Mouse (Mus musculus) kidney, adult 11 months (tissue): Measurements from ENCODE around the gene Gpm6b.

Experiments used
- DNase-seq: peaks from one replicate; pipeline ENCODE4 v3.0.0; 2022

The Gpm6b gene

DNA sequence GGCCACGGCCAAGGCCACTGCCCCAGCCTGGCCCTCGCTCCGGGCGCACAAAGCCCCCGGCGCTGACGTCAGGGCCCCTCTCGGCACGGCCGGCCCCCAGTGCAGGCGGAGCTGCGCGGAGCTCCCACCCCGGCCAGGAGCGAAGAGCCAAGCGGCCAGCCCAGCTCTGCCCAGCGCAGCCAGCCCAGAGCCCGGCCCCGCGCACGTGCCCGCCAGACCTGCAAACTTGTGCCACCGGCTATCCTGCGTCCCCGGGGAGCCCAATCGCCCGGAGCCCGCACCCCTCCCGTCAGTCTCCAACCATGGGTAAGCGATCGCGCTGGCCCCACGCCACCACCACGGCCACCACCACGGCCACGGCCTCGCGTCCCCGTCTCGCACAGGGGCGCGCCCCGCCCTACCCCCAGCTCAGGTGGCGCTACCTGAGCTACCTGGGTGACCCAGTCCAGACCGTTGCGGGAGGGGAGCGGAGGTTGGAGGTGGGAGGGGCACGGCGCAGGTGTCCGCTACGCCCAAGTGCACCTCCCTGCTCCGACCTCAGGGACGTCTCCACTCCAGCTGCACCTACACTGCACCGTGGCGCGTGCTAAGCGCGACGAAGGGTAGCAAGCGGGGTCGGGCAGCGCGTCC, at the start of gene Gpm6b:
TSS of gene Gpm6b (plus strand) at position 81 of the 630 bp plus-strand sequence.
- peak; percentile 40 for DNase-seq

DNA sequence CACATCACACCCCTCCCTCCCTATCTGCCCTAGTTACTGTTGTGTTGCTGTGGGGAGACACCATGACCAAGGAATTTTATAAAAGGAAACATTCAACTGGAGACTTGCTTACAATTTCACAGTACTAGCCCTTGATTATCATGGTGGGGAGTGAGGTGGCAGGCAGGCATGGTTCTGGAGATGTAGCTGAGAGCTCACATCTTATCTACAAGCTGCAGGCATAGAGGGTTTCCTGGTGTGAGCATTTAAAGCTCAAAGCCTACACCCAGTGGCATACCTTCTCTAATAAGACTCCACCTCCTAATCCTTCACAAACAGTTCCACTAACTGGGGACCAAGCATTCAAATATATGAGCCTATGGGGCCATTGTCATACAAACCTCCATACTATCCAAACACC, 42.4 kb upstream of the Gpm6b start:
- no peak for DNase-seq

GRCm38 (mm10) chrX:166198266-166198665, 40.4 kb upstream of the Gpm6b start:
- no peak for DNase-seq

DNA sequence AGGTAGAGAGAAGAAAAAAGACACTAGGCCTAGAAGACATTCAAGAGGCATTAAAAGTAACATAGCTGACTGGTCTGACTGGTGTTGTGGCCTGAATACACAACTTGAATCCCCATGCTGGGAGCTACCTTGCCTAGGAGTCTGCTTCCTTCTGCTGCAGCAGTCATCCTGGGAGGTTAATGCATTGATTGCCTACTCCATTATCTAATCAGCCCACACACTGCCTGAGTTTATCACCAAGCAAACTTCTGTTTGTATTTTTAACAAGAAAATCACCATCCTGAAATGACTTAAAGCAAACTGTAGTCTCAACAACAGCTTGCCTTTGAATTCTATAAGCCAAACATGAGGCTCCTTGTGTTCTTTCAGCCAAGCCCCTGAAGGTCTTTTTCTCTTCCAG, 38.9 kb upstream of the Gpm6b start:
- DNase-seq: no peak

- no peak for DNase-seq
Measured at GRCm38 (mm10) chrX:166214576-166214975, 24.1 kb upstream of the Gpm6b start.

GRCm38 (mm10) chrX:166216248-166216647, 22.5 kb upstream of the Gpm6b start:
- no peak for DNase-seq

DNA sequence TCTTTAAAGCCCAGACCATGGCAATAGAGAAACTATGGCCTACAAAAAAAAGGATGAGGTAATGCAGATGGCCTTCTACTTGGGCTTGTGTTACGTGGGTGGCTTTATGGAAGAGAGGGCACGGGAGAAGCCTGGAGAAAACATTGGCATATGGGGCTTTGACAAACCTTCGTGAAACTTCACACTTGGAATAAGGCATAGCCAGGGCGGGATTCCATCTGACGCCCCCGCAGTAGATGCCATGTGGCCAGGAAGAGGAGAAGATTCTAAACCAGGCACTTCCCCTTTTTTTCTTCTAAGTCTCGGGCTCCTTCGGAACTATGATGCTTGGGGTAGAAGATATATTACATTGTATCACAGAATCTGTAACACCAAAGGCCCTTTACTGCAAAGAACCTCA, 22.0 kb upstream of the Gpm6b start:
- DNase-seq: no peak

GRCm38 (mm10) chrX:166219331-166219730, 19.4 kb upstream of the Gpm6b start:
- DNase-seq: no peak

GRCm38 (mm10) chrX:166226856-166227255, 11.9 kb upstream of the Gpm6b start:
- DNase-seq: no peak

DNA sequence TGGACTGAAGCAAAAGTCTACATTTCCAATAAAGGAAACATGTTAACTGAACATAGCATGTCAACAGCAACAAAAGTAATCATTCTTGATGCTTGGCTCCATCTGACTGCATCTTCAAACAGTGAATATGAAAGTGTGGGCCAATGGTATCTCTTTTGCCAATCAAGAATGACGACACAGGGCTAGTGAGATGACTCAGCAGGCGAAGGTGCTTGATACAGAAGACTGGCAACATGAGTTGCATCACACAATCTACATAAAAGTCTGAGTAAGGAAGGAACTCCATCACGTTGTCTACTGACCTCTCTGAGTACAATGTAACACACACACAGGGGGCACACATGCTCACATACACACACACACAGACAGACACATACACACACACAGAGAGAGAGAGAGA, 9.0 kb upstream of the Gpm6b start:
- no peak for DNase-seq

GRCm38 (mm10) chrX:166230515-166231267, 8.0 kb upstream of the Gpm6b start:
- DNase-seq: no peak

DNA sequence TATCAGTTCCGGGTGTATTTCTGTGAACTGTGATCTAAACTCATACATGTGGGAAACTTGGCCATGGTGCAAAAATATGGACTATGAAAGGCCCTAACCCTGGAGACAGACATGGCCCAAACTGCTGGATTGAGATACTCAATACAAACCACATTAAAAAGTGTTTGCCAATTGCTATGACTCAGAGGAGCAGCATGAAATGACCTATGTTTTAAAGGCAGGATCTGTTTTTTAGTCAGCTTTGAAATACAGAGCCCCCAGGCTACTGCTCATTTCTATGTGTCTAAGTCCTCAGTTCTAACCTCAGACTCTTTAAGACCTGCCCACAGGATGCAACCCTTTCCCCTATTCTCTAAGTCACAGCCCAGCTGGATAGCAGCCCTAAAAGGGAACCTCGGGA, 2.6 kb upstream of the Gpm6b start:
- DNase-seq: no peak

GRCm38 (mm10) chrX:166239520-166239919, 809 bp downstream of the Gpm6b start:
- no peak for DNase-seq

- DNase-seq: no peak
Measured at GRCm38 (mm10) chrX:166240751-166241150, 2.0 kb downstream of the Gpm6b start.

GRCm38 (mm10) chrX:166243261-166243885, 4.7 kb downstream of the Gpm6b start:
- DNase-seq: no peak

DNA sequence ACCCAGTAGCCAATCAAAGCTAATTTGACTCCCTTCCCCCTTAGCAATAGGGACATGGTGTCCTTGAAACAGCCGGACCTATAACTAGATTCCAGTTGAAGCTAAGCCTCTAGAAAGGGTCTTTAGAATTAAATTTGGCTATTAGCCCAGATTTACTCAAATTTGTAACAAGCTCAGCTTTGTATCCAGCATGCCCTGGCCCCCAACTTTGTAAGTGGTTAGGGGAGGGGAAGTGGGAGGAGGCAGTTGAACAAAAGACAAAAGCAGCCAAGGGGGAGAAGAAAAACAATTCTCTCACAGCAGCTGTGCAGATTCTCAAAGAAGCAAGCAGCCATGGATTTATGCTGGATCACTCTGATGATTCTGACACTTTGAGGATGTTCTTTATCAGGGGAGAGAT, 32.8 kb downstream of the Gpm6b start:
- no peak for DNase-seq

DNA sequence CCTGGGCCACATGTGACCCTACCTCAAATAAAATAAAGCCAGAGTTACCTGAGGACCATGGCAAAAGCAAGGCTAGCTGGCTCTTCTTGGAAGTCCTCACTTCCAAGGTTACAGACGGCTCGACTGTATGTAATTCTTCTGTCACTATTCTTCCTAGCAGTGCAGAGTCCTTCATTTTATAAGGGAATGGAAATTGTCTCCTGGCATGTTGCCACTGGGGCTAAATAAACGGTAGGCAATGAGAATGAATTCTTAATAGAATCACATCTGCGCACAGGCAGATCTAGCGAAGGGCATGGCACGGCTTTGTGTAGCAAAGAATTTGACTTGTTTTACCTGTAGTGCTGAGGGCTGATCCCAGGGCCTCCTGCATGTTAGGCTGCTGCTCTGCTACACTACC, 33.9 kb downstream of the Gpm6b start:
- no peak for DNase-seq

DNA sequence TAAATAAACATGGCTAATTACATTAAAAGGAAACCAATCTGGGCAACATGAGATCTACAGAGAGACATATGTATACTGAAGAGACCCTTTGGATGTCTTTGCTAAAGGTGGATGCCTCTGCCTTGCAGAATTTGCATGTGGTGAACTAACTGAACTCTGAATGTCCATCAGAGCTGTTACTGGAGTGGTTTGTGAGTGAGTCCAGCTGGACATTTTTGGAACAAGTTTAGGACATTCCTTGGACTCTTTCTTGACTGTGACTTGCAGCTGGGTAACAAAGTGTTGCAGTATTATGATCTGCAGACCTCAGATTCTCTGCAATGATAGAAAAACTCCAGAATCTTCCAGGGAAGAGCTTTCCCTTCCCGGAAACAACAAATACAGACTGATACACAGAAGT, 41.1 kb downstream of the Gpm6b start:
- no peak for DNase-seq

DNA sequence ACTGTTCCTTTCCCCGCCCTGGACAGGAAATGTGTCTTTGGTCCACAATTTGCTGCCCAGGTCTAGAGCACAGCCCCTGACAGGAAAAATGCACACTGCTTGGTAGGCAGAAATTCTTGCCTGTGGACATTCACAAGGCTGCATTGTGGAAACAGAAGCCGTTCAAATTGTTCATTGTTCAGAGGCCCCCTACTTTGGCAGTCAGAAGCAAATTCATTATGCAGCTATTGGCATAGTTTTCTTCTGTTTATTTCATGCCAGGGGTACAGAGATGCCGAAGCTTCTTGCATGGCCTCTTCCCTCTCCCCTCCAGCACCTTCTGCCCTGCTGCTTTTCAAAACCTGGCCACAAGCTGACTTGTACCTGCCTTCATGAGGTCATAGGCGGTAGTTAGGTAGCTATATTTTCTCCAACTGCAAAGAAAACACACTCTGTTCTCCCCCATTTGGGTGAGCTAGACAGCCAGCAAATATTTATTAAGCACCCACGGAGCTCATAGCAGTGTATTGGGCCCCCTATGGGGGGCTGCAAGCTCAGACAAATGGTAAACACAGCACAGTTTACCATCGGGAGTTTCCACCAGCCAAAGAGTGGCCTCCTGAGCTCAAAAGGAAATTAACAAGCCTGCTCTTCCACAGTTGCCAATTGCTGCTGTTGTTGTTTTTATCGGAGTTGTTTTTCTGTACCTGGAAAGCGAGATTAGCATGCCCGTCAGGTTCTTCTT, 48.2 kb downstream of the Gpm6b start:
- DNase-seq: no peak

- no peak for DNase-seq
Measured at GRCm38 (mm10) chrX:166291266-166291665, 52.6 kb downstream of the Gpm6b start.

- DNase-seq: no peak
Measured at GRCm38 (mm10) chrX:166293465-166293864, 54.8 kb downstream of the Gpm6b start.

DNA sequence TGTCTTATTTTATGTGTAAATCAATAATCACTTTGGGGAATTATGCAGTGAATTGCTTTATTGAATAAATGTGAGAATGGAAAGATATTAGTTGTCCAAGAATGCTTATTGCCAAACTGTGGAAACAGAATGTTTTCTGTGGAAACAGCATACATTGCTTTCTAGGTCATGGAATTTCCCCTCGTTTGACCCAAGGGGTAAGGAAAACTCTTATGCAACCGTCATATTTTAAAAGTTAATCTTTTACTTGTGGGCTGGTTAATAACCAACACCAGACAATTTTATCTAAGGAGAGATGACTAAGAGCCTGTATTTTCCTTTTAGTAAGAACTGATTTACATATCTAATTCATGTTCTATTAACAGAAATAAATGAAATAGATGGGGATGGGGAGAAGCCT, 64.1 kb downstream of the Gpm6b start:
- no peak for DNase-seq

DNA sequence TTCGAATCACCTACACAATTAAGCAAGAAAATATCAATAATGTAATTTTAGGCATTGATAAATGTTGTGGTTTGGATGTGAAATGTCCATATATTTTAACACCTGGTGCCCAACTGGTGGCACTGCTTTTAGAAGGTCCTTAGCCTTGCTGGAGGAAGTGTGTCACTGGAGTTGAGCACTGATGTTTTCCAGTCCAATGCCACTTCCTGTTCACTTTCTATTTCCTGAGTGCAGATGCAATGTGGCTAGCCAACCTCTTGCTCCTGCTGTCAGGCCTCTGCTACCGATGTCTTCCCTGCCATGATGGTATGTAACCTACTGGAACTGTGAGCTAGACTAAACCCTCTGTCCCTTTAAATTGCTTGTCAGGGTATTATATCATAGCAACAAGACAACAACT, 65.6 kb downstream of the Gpm6b start:
- DNase-seq: no peak
